Mouse (Mus musculus) C2C12 (cell line): Measurements from ENCODE around the gene 3110082I17Rik.

Experiments
- CEBPB ChIP-seq: IDR thresholded peaks from one replicate; pipeline ENCODE4 v1.6.1; 2011; ENCODE audit warnings: low read depth, mild to moderate bottlenecking, control low read depth, moderate library complexity
- CTCF ChIP-seq: IDR thresholded peaks from one replicate; pipeline ENCODE4 v1.5.1; 2011; ENCODE audit not compliant: control insufficient read depth, insufficient read depth, insufficient read length
- FOSL1 ChIP-seq: IDR thresholded peaks from one replicate; pipeline ENCODE4 v1.8.0; 2011; ENCODE audit warnings: mild to moderate bottlenecking, low read length; ENCODE audit not compliant: poor library complexity, insufficient read depth, severe bottlenecking
- MAX ChIP-seq: IDR thresholded peaks from one replicate; pipeline ENCODE4 v1.6.1; 2011; ENCODE audit warnings: mild to moderate bottlenecking, control low read depth
- USF1 ChIP-seq: IDR thresholded peaks from one replicate; pipeline ENCODE4 v1.6.1; 2011; ENCODE audit warnings: low read depth, mild to moderate bottlenecking, control low read depth, moderate library complexity

DNA sequence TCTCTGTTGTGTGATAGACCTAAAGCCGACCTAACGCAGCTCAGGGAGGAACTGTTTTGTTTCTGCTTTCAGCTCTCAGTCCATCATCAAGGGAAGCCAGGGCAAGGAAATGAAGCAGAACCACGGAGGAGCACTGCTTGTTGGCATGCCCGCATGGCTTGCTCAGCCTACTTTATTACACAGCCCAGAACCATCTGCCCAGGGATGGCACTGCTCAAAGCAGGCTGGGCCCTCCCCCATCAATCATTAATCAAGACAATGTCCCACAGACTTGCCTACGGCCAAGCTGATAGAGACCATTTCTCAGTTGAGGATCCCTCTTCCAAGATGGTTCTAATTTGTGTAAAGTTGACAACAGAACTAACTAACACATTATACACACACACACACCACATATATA is 38.5 kb upstream of the 3110082I17Rik start:
- TF ChIP-seq FOSL1 (no peak), CTCF (no peak), USF1 (no peak), MAX (no peak), CEBPB (no peak)
